Mouse (Mus musculus) midbrain, embryonic 14.5 days (tissue): ENCODE data around the gene 1700029P11Rik. TPM values are rescaled to one million over a fixed set of nuclear protein-coding genes. Genes with fewer than 3 reads are reported as not detected.

Source experiments
- ATAC-seq: fragments of 200-750 bp; cut with Nextera tagmentation; 2 replicates; pipeline ENCODE4 v1.8.0; 2017; ENCODE audit warnings: moderate number of reproducible peaks, moderate library complexity; ENCODE audit not compliant: low FRiP score, low TSS enrichment
- DNase-seq: peaks from one replicate; pipeline ENCODE4 v3.0.0-alpha.2; 2015
- H3K27ac ChIP-seq: fragments of 300-500 bp; sonication (generic); replicated peaks from 2 replicates; pipeline ENCODE4 v1.5.1; 2014; ENCODE audit warnings: mild to moderate bottlenecking, low read depth, low read length, moderate library complexity
- H3K27me3 ChIP-seq: fragments of 300-500 bp; sonication (generic); 2 replicates; pipeline ENCODE4 v1.6.1; 2014; ENCODE audit warnings: low read length, control low read depth, mixed read lengths; ENCODE audit not compliant: control insufficient read depth, insufficient read depth
- H3K36me3 ChIP-seq: fragments of 300-500 bp; sonication (generic); 2 replicates; pipeline ENCODE4 v1.6.1; 2014; ENCODE audit warnings: low read length, control low read depth; ENCODE audit not compliant: control insufficient read depth, insufficient read depth
- H3K4me1 ChIP-seq: fragments of 300-500 bp; sonication (generic); 2 replicates; pipeline ENCODE4 v1.6.1; 2014; ENCODE audit warnings: mild to moderate bottlenecking, antibody characterized with exemption, low read length, control low read depth; ENCODE audit not compliant: control insufficient read depth, insufficient read depth
- H3K4me2 ChIP-seq: fragments of 300-500 bp; sonication (generic); 2 replicates; pipeline ENCODE4 v1.6.1; 2014; ENCODE audit warnings: mild to moderate bottlenecking, low read length, moderate library complexity
- H3K4me3 ChIP-seq: fragments of 300-500 bp; sonication (generic); replicated peaks from 2 replicates; pipeline ENCODE4 v1.5.1; 2014; ENCODE audit warnings: low read depth, low read length
- H3K9ac ChIP-seq: fragments of 300-500 bp; sonication (generic); replicated peaks from 2 replicates; pipeline ENCODE4 v1.6.1; 2014; ENCODE audit warnings: mild to moderate bottlenecking, low read length, moderate library complexity
- H3K9me3 ChIP-seq: fragments of 300-500 bp; sonication (generic); 2 replicates; pipeline ENCODE4 v1.6.1; 2016; ENCODE audit warnings: low read length, control low read depth, mixed read lengths; ENCODE audit not compliant: control insufficient read depth
- WGBS: fragments of 180-500 bp; shearing (Covaris S2); extraction: QIAGEN DNeasy Blood & Tissue Kit; methylation state at CpG from one replicate; pipeline ENCODE4 v1.1.7; 2014; 5-methylcytosine and 5-hydroxymethylcytosine counted together
- polyA plus RNA-seq: library from polyadenylated mRNA; unstranded; fragments of >200 nt; fragmentation: Nextera tagmentation; extraction: Ambion mirVana; gene quantifications from 2 replicates; pipeline ENCODE4 v1.2.1, GENCODE M21; 2014

The 1700029P11Rik gene
- not detected in 2 replicates for polyA plus RNA-seq

DNA sequence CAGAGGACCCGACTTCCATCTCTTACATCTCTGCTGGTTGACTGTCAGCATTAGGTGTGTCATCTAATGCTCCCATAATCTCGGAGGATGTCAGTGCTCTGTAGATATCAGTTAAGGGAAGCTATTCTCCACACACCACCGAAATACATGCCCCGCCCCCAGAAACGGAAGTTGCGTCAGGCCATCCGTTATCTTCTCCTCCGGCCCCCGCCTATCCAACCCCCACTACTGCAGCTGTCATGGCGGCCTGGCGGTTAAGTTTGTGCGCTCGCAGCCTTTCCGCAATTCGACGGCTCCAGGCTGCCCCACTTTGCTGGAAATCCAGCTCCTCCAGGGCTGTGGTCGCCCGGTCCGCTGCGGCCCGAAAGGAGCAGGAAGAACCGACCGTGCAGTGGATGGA, at the start of gene 1700029P11Rik:
Gene 1700029P11Rik (plus strand): TSS at position 220 of the 400 bp plus-strand sequence.
- DNase-seq (no peak), ATAC-seq (no peak)
- H3K4me2 ChIP-seq = no peak within 1 kb of the TSS
- H3K36me3 ChIP-seq = no peaks in the 10 kb centered on the region
- H3K27ac ChIP-seq = no peak within 1 kb of the TSS
- H3K27me3 ChIP-seq = no peaks in the 10 kb centered on the region
- H3K9ac ChIP-seq = no peak within 1 kb of the TSS
- 95% methylated on average over 23 of the region's 23 CpGs for WGBS
- no peaks in the 10 kb centered on the region for H3K9me3 ChIP-seq
- H3K4me3 ChIP-seq = no peak within 1 kb of the TSS
- H3K4me1 ChIP-seq = 0 out of 2 replicates have a peak, but pooled peaks cover 5% of the 10 kb centered on the region

DNA sequence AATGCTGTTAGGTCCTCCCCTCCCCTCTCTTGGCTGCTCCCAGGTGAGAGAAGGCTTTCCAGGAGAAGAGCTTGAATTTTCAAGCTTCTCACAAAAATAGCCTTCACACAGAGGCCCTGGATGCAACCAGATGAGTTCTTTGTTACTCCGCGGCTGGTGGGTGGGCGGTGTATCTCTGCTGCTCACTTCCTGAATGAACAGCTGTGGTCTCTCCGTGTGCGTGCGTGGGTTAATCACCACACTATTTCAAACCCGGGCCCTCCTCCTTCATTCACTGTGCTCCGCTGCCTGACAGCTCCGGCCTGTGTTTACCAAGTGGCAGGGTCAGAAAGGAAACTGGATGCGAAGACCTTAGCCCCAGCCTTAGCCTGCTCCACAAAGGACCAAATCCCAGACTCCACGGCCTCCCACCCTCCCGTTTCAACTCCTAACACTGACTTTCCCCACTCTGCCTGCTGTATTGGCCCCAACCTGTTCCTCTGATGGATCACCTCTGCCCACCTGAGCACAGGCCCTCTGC, 47.3 kb upstream of the 1700029P11Rik start:
- H3K27me3 ChIP-seq = no peaks in the 10 kb centered on the region
- DNase-seq (no peak), ATAC-seq (no peak)
- no peaks in the 10 kb centered on the region for H3K9me3 ChIP-seq
- H3K36me3 ChIP-seq = no peaks in the 10 kb centered on the region
- WGBS = 38% methylated on average over 12 of the region's 12 CpGs
- peaks cover 6% of the 10 kb centered on the region; the same call in 1 of the 2 replicates for H3K4me1 ChIP-seq
- no peak overlapping the region for H3K9ac ChIP-seq
- no peak overlapping the region for H3K27ac ChIP-seq
- no peak overlapping the region for H3K4me3 ChIP-seq
- no peak overlapping the region for H3K4me2 ChIP-seq

DNA sequence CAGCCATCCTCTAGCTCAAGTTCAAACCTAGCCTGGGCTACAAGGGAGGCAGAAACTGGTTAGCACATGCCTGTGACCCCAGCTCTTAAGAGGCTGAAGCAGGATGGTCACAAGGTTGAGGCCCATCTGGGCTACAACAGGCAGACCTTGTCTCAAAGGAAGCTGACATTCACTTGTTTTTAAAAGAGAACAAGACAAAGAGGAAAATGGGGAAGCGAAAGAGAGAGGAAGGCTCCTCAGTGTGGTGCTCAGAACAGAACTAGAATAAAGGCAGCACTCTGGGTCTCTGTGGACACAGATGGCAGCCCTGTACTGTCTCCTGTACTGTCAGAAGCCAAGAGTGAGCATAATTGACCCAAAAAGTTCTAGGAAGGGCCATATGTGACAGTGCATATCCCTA, 46.4 kb upstream of the 1700029P11Rik start:
- 88% methylated on average over 1 of the region's 1 CpGs for WGBS
- no peaks in the 10 kb centered on the region for H3K36me3 ChIP-seq
- H3K9me3 ChIP-seq = no peaks in the 10 kb centered on the region
- no peak for DNase-seq
- peaks cover 13% of the 10 kb centered on the region for H3K4me1 ChIP-seq
- ATAC-seq = no peak
- H3K27me3 ChIP-seq = no peaks in the 10 kb centered on the region
- H3K4me3 ChIP-seq = no peak overlapping the region
- H3K27ac ChIP-seq = no peak overlapping the region
- no peak overlapping the region for H3K9ac ChIP-seq
- no peak overlapping the region for H3K4me2 ChIP-seq

DNA sequence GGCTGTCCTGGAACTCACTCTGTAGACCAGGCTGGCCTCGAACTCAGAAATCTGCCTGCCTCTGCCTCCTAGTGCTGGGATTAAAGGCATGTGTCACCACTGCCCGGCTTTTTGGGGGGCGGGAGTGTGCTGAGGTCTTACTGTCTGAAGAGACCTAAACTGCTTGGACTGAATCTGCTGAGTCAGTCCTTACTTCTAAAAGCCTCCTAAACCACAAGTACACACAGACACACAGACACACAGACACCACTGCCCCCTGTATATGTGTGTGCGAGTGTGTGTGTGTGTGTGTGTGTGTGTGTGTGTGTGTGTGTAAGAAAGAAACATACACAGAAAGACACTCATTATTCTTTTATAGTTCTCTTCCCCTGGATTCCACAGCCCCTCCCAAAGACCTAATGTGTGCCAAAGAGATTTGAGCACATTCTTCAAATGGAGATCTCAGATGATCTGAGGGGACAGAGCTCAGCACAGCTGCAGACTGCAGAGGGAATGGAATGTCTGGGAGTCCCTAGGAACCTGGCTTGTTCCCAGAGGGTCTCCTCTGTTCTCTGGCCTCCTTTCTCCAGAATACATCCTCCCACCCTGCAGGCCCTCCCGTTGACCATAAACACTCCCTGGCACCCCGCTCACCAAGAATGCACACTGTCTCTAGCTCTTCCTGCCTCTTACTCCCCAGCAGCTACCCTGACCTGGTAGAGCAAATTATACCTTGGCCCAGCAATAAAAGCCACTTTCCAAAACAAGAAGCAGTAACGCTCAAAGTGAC, 44.3 kb upstream of the 1700029P11Rik start:
- ATAC-seq = no peak
- WGBS = 54% methylated on average over 7 of the region's 7 CpGs

GRCm38 (mm10) chr15:81936679-81937078, 43.7 kb upstream of the 1700029P11Rik start, which contains the start of gene Csdc2:
Gene Csdc2 (plus strand): TSS chr15:81936759.
- Histone ChIP-seq H3K9ac (peak within 1 kb of the TSS; percentile 76), H3K9me3 (no peaks in the 10 kb centered on the region), H3K27me3 (no peaks in the 10 kb centered on the region), H3K4me3 (peak within 1 kb of the TSS; percentile 61), H3K36me3 (peaks cover 4% of the 10 kb centered on the region; the same call in 1 of the 2 replicates), H3K4me2 (peak within 1 kb of the TSS; percentile 71), H3K4me1 (peaks cover 13% of the 10 kb centered on the region), H3K27ac (peak within 1 kb of the TSS; percentile 93)
- DNase-seq = peak; percentile 88
- WGBS = 2% methylated on average over 12 of the region's 12 CpGs
- ATAC-seq = peak; percentile 74

More for the DNA sequence above, 44.3 kb upstream of the 1700029P11Rik start:
- Histone ChIP-seq H3K4me1 (peaks cover 13% of the 10 kb centered on the region), H3K4me3 (peak overlapping the region; percentile 61), H3K9ac (peak overlapping the region; percentile 76), H3K27me3 (no peaks in the 10 kb centered on the region), H3K27ac (peak overlapping the region; percentile 93), H3K36me3 (peaks cover 4% of the 10 kb centered on the region; the same call in 1 of the 2 replicates), H3K4me2 (peak overlapping the region; percentile 71), H3K9me3 (no peaks in the 10 kb centered on the region)
- peak; percentile 14 for DNase-seq

DNA sequence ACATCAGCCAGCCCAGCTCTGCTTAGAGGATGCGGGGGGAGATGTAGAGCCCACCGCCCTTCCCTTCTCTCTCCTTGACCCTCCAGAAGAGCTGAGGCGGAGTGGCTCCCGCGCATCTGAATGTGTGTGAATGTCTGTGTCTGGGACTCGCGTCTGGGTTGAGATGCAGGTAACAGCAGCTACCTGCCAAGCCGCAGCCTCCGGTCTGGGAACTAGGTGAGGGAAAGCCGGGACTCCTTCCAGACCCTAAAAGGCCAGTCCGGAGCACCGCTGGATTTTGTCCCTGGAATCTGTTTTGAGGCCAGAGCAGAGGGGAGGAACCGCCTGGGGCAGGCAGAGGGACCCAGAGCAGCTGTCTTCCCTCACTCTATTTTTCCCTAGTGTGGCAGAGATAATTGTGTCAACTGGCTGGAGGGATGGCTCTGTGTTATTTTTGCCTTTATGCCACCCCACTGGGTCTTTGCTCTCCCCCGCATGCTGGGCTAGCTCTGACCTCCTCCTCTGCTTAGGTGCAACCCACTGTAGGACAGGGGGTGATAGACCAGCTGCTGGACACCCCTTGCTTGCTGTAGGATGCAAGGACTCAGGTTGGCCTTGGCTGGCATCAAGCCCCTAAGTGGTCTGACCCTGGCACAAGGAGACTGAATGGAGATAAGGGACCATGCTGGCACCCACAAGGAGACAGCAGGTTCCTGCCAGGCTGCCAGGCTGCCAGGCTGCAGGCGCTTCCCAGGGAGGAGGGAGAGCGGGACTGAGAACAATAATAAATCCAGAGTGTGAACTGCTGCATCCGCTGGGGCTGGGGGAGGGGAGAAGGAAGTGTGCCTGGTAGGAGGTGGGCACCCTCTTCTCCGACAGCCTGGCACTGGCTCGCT, 43.0 kb upstream of the 1700029P11Rik start:
- H3K36me3 ChIP-seq = peaks cover 4% of the 10 kb centered on the region; the same call in 1 of the 2 replicates
- peak overlapping the region; percentile 93 for H3K27ac ChIP-seq
- no peaks in the 10 kb centered on the region for H3K9me3 ChIP-seq
- no peak; the same call in 1 of the 2 replicates for ATAC-seq
- WGBS = 5% methylated on average over 19 of the region's 19 CpGs
- peak; percentile 73 for DNase-seq
- H3K4me2 ChIP-seq = peak overlapping the region; percentile 71
- H3K4me3 ChIP-seq = peak overlapping the region; percentile 61
- H3K4me1 ChIP-seq = peaks cover 15% of the 10 kb centered on the region
- peak overlapping the region; percentile 76 for H3K9ac ChIP-seq
- H3K27me3 ChIP-seq = no peaks in the 10 kb centered on the region

DNA sequence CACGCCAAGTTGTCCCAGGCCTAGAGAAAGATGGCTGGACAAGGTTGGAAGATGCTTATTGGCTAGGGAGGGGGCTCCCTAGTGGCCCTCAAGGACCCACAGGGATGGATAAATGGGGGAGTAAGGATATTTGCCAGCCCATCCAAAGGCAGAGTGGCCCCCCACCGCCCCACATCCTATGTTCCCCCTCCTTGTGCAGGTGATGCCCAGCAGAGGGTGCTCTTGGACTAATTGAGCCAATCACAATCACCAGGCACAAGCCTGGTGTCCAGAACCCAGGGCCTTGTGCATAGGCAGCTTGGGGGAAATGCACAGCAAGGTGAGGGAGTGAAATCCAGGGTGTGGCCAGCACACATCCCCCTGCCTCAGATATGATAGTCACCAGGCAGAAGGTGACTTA, 42.1 kb upstream of the 1700029P11Rik start:
- Histone ChIP-seq H3K27me3 (no peaks in the 10 kb centered on the region), H3K9ac (peak overlapping the region; percentile 76), H3K4me3 (peak overlapping the region; percentile 61), H3K27ac (peak overlapping the region; percentile 93), H3K36me3 (peaks cover 4% of the 10 kb centered on the region; the same call in 1 of the 2 replicates), H3K4me1 (peaks cover 19% of the 10 kb centered on the region), H3K9me3 (no peaks in the 10 kb centered on the region), H3K4me2 (peak overlapping the region; percentile 71)
- ATAC-seq (no peak), DNase-seq (peak; percentile 75)
- 31% methylated on average over 2 of the region's 2 CpGs for WGBS

- no peak overlapping the region for H3K4me3 ChIP-seq
Observed at GRCm38 (mm10) chr15:81939157-81939715, 41.1 kb upstream of the 1700029P11Rik start.

More at GRCm38 (mm10) chr15:81939157-81939715, 41.1 kb upstream of the 1700029P11Rik start:
- no peak overlapping the region for H3K27ac ChIP-seq
- 89% methylated on average over 10 of the region's 10 CpGs for WGBS
- no peaks in the 10 kb centered on the region for H3K27me3 ChIP-seq
- no peak overlapping the region for H3K4me2 ChIP-seq
- DNase-seq (no peak), ATAC-seq (no peak)
- peaks cover 21% of the 10 kb centered on the region for H3K4me1 ChIP-seq
- peaks cover 4% of the 10 kb centered on the region; the same call in 1 of the 2 replicates for H3K36me3 ChIP-seq
- no peaks in the 10 kb centered on the region for H3K9me3 ChIP-seq
- no peak overlapping the region for H3K9ac ChIP-seq
